ENCODE assay signal across 8 mouse cellular contexts in the genomic region with DNA sequence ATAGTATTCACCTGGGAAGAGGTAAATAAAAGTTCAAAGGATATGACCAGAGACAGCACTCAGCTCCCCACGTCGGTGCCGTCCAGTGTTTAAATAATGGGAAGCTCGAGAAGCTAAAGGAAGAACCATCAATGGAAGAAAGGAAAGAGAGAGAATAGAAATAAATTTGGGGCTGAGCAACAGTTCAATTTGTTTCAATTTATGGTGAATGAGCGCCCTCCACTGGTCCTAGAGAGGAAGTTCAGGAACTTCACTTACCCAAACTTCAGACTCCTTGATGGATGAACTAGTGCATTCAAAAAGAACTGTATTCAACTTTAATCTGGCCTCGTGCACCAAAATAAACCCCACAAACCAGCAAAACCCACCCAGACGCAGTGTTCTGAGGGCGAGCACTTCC.
DNase-seq lines count a peak whose midpoint lies in the region; ATAC-seq lines count a peak whose summit lies in the region.

No protein-coding gene starts in this region.

- no peak overlapping the region for H3K9ac ChIP-seq in kidney, embryonic 15.5 days

- ATAC-seq in kidney, embryonic 15.5 days (replicated peaks; ENCODE audit: low FRiP score), result no peak
- ATAC-seq in hematopoietic stem cell, adult 5-6 weeks (replicated peaks in 1 of 2; ENCODE audit: insufficient read depth in 1 of 2, low FRiP score in 2 of 2, low TSS enrichment in 1 of 2, low read depth in 1 of 2, poor library complexity in 2 of 2, severe bottlenecking in 2 of 2), result peak; percentile 42 to 62; a peak in 3 of 4 replicates
- no peak for ATAC-seq in monocyte, adult 5-6 weeks (replicated peaks; ENCODE audit: insufficient number of reproducible peaks, low FRiP score, low TSS enrichment, poor library complexity, severe bottlenecking)

- 0 out of 2 replicates have a peak, but pooled peaks cover 3% of the 10 kb centered on the region for H3K4me1 ChIP-seq in kidney, embryonic 15.5 days

- no peak overlapping the region for H3K4me2 ChIP-seq in kidney, embryonic 15.5 days

- H3K27me3 ChIP-seq in kidney, embryonic 15.5 days, result no peaks in the 10 kb centered on the region

- no peak overlapping the region for H3K27ac ChIP-seq in kidney, embryonic 15.5 days

- no peak overlapping the region for H3K4me3 ChIP-seq in kidney, embryonic 15.5 days (replicated peaks)

- peaks cover 20% of the 10 kb centered on the region for H3K9me3 ChIP-seq in kidney, embryonic 15.5 days (replicated peaks)

- H3K36me3 ChIP-seq in kidney, embryonic 15.5 days, result no peaks in the 10 kb centered on the region

- DNase-seq in adrenal gland, postnatal 10 days, result peak; percentile 35
- DNase-seq in adrenal gland, postnatal 4 days (ENCODE audit: low spot score in 2 of 2), result no peak
- DNase-seq in kidney, postnatal 10 days, result peak; percentile 33
- DNase-seq in ZHBTc4 (ENCODE audit: low read depth, low spot score), result peak; percentile 44
- DNase-seq in retina, embryonic 14.5 days (ENCODE audit: low spot score), result peak; percentile 72

- 18% methylated on average over 8 of the region's 8 CpGs for WGBS in kidney, embryonic 15.5 days

Comparison
In these comparisons a context has a peak if more than half of its experiments do, and no peak if none do; other contexts are left out.
1. DNase-seq: peak in adrenal gland, postnatal 10 days (single experiment), kidney, postnatal 10 days (single experiment), ZHBTc4 (single experiment) and retina, embryonic 14.5 days (single experiment); none in adrenal gland, postnatal 4 days (0 of 2).
2. ATAC-seq: peak in hematopoietic stem cell, adult 5-6 weeks (2 of 2); none in kidney, embryonic 15.5 days (single experiment) and monocyte, adult 5-6 weeks (single experiment).